Mouse (Mus musculus): ENCODE measurements around the gene Map3k13. TPM values are rescaled to one million over a fixed set of nuclear protein-coding genes. Genes with fewer than 3 reads are reported as not detected.
"Not testable (repeated sequence)": the region's sequence is repeated elsewhere in the genome, so short reads cannot be mapped to it uniquely, and the experiment has no call there.

Map3k13 gene
- polyA plus RNA-seq, 2 experiments: 0.92 to 1.2 TPM

GRCm38 (mm10) chr16:21893890-21894289, 99.7 kb downstream of the Map3k13 start:
- no peak overlapping the region for H3K4me3 ChIP-seq (replicated peaks; ENCODE audit: low read length)
- DNase-seq (ENCODE audit: low spot score) (no peak), ATAC-seq (ENCODE audit: low FRiP score, low read depth) (no peak)
- no peaks in the 10 kb centered on the region for H3K4me1 ChIP-seq (ENCODE audit: control insufficient read depth, insufficient read depth, low read length)
- TF ChIP-seq POLR2A (IDR thresholded peaks at IDR 0.05; ENCODE audit: borderline replicate concordance, extremely low read depth, insufficient read depth, insufficient read length): no peak
- no peak overlapping the region for H3K4me2 ChIP-seq (replicated peaks; ENCODE audit: low read depth, low read length, severe bottlenecking)
- no peaks in the 10 kb centered on the region for H3K9me3 ChIP-seq (ENCODE audit: control insufficient read depth, low read length)
- WGBS: 89% methylated on average over 6 of the region's 6 CpGs
- H3K9ac ChIP-seq (ENCODE audit: low read depth, low read length, severe bottlenecking): no peak overlapping the region
- no peaks in the 10 kb centered on the region for H3K27me3 ChIP-seq (ENCODE audit: control insufficient read depth, insufficient read depth, low read length)
- no peaks in the 10 kb centered on the region for H3K36me3 ChIP-seq (ENCODE audit: control insufficient read depth, insufficient read depth, low read length)
- H3K27ac ChIP-seq (replicated peaks; ENCODE audit: low read depth, low read length): no peak overlapping the region

- Histone ChIP-seq H3K9ac (ENCODE audit: low read depth, low read length, severe bottlenecking) (no peak overlapping the region), H3K27me3 (ENCODE audit: control insufficient read depth, insufficient read depth, low read length) (no peaks in the 10 kb centered on the region), H3K27ac (replicated peaks; ENCODE audit: low read depth, low read length) (no peak overlapping the region), H3K4me3 (replicated peaks; ENCODE audit: low read length) (no peak overlapping the region), H3K36me3 (ENCODE audit: control insufficient read depth, insufficient read depth, low read length) (peaks cover 8% of the 10 kb centered on the region; the same call in 1 of the 2 replicates), H3K4me2 (replicated peaks; ENCODE audit: low read depth, low read length, severe bottlenecking) (no peak overlapping the region), H3K9me3 (ENCODE audit: control insufficient read depth, low read length) (no peaks in the 10 kb centered on the region), H3K4me1 (ENCODE audit: control insufficient read depth, insufficient read depth, low read length) (no peaks in the 10 kb centered on the region)
- WGBS: 78% methylated on average over 5 of the region's 5 CpGs
- DNase-seq (ENCODE audit: low spot score) (no peak), ATAC-seq (ENCODE audit: low FRiP score, low read depth) (no peak)
- TF ChIP-seq POLR2A (IDR thresholded peaks at IDR 0.05; ENCODE audit: borderline replicate concordance, extremely low read depth, insufficient read depth, insufficient read length): no peak
These were observed 107.1 kb downstream of the Map3k13 start for GRCm38 (mm10) chr16:21901286-21901685.

GRCm38 (mm10) chr16:21904636-21905035, 110.5 kb downstream of the Map3k13 start:
- no peak overlapping the region for H3K4me2 ChIP-seq (replicated peaks; ENCODE audit: low read depth, low read length, severe bottlenecking)
- H3K27me3 ChIP-seq (ENCODE audit: control insufficient read depth, insufficient read depth, low read length): no peaks in the 10 kb centered on the region
- no peak overlapping the region for H3K27ac ChIP-seq (replicated peaks; ENCODE audit: low read depth, low read length)
- H3K36me3 ChIP-seq (ENCODE audit: control insufficient read depth, insufficient read depth, low read length): peaks cover 13% of the 10 kb centered on the region; the same call in 1 of the 2 replicates
- 81% methylated on average over 10 of the region's 10 CpGs for WGBS
- no peaks in the 10 kb centered on the region for H3K9me3 ChIP-seq (ENCODE audit: control insufficient read depth, low read length)
- no peak overlapping the region for H3K4me3 ChIP-seq (replicated peaks; ENCODE audit: low read length)
- H3K9ac ChIP-seq (ENCODE audit: low read depth, low read length, severe bottlenecking): no peak overlapping the region
- DNase-seq (ENCODE audit: low spot score) (no peak), ATAC-seq (ENCODE audit: low FRiP score, low read depth) (no peak)
- no peaks in the 10 kb centered on the region for H3K4me1 ChIP-seq (ENCODE audit: control insufficient read depth, insufficient read depth, low read length)
- TF ChIP-seq POLR2A (IDR thresholded peaks at IDR 0.05; ENCODE audit: borderline replicate concordance, extremely low read depth, insufficient read depth, insufficient read length): no peak

DNA sequence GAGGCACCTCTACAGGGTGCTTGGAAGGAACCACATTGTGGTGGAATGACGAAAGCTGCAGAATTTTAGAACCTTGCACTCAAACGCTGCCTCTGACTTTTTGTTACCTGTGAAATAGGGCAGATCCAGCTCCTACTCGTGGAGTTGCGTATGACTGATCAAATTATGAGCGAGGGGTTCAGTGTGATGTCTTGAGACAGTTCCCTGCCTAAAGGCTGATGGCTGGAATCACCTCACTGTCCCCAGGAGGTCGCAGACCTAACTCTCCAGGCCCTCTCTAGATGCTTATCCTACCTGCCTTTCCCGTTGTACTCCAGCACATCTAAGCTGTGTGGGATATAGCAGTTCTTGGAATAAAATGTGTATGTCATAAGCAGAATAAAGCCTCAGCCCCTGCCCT, 111.8 kb downstream of the Map3k13 start:
- Histone ChIP-seq H3K36me3 (ENCODE audit: control insufficient read depth, insufficient read depth, low read length) (peaks cover 16% of the 10 kb centered on the region; the same call in 1 of the 2 replicates), H3K4me2 (replicated peaks; ENCODE audit: low read depth, low read length, severe bottlenecking) (no peak overlapping the region), H3K27ac (replicated peaks; ENCODE audit: low read depth, low read length) (no peak overlapping the region), H3K4me1 (ENCODE audit: control insufficient read depth, insufficient read depth, low read length) (no peaks in the 10 kb centered on the region), H3K9me3 (ENCODE audit: control insufficient read depth, low read length) (no peaks in the 10 kb centered on the region), H3K27me3 (ENCODE audit: control insufficient read depth, insufficient read depth, low read length) (no peaks in the 10 kb centered on the region), H3K4me3 (replicated peaks; ENCODE audit: low read length) (no peak overlapping the region), H3K9ac (ENCODE audit: low read depth, low read length, severe bottlenecking) (no peak overlapping the region)
- no peak for TF ChIP-seq POLR2A (IDR thresholded peaks at IDR 0.05; ENCODE audit: borderline replicate concordance, extremely low read depth, insufficient read depth, insufficient read length)
- WGBS: 89% methylated on average over 7 of the region's 7 CpGs
- DNase-seq (ENCODE audit: low spot score): no peak
- ATAC-seq (ENCODE audit: low FRiP score, low read depth): no peak

GRCm38 (mm10) chr16:21906902-21907301, 112.8 kb downstream of the Map3k13 start:
- ATAC-seq (ENCODE audit: low FRiP score, low read depth) (no peak), DNase-seq (ENCODE audit: low spot score) (no peak)
- H3K9ac ChIP-seq (ENCODE audit: low read depth, low read length, severe bottlenecking): no peak overlapping the region
- no peaks in the 10 kb centered on the region for H3K27me3 ChIP-seq (ENCODE audit: control insufficient read depth, insufficient read depth, low read length)
- 85% methylated on average over 6 of the region's 6 CpGs for WGBS
- H3K4me2 ChIP-seq (replicated peaks; ENCODE audit: low read depth, low read length, severe bottlenecking): no peak overlapping the region
- no peak overlapping the region for H3K4me3 ChIP-seq (replicated peaks; ENCODE audit: low read length)
- no peaks in the 10 kb centered on the region for H3K4me1 ChIP-seq (ENCODE audit: control insufficient read depth, insufficient read depth, low read length)
- no peaks in the 10 kb centered on the region for H3K9me3 ChIP-seq (ENCODE audit: control insufficient read depth, low read length)
- H3K36me3 ChIP-seq (ENCODE audit: control insufficient read depth, insufficient read depth, low read length): peaks cover 19% of the 10 kb centered on the region; the same call in 1 of the 2 replicates
- no peak for TF ChIP-seq POLR2A (IDR thresholded peaks at IDR 0.05; ENCODE audit: borderline replicate concordance, extremely low read depth, insufficient read depth, insufficient read length)
- H3K27ac ChIP-seq (replicated peaks; ENCODE audit: low read depth, low read length): no peak overlapping the region

DNA sequence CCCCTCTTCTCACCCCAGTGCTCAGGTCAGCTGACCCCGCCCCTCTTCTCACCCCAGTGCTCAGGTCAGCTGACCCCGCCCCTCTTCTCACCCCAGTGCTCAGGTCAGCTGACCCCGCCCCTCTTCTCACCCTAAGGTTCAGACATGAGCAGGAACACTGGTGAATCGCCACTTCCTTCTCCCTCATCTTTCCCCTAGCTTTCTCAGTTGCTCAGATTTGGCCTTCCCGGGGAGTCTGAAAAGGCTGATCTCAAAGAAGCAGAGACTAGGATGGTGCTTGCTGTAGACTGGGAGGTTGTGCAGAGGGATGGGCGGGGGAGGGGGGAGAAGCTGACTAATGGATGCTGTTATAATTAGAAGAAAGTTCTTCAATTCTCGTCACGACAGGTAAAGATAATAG, 114.8 kb downstream of the Map3k13 start:
- not testable (repeated sequence) for H3K4me3 ChIP-seq (replicated peaks; ENCODE audit: low read length); H3K27ac ChIP-seq (replicated peaks; ENCODE audit: low read depth, low read length); DNase-seq (ENCODE audit: low spot score); H3K4me2 ChIP-seq (replicated peaks; ENCODE audit: low read depth, low read length, severe bottlenecking); H3K9ac ChIP-seq (ENCODE audit: low read depth, low read length, severe bottlenecking); H3K27me3 ChIP-seq (ENCODE audit: control insufficient read depth, insufficient read depth, low read length); H3K4me1 ChIP-seq (ENCODE audit: control insufficient read depth, insufficient read depth, low read length); ATAC-seq (ENCODE audit: low FRiP score, low read depth); H3K9me3 ChIP-seq (ENCODE audit: control insufficient read depth, low read length)
- peaks cover 19% of the 10 kb centered on the region; the same call in 1 of the 2 replicates for H3K36me3 ChIP-seq (ENCODE audit: control insufficient read depth, insufficient read depth, low read length)
- 44% methylated on average over 4 of the region's 8 CpGs for WGBS

Measured in limb, embryonic 14.5 days (tissue).